Mouse (Mus musculus) retina, embryonic 14.5 days (tissue): ENCODE data around the gene Rap1gap2.

Experiments
- DNase-seq: peaks from one replicate; pipeline ENCODE4 v3.0.0-alpha.2; 2015; ENCODE audit warnings: low spot score

Rap1gap2 gene

DNA sequence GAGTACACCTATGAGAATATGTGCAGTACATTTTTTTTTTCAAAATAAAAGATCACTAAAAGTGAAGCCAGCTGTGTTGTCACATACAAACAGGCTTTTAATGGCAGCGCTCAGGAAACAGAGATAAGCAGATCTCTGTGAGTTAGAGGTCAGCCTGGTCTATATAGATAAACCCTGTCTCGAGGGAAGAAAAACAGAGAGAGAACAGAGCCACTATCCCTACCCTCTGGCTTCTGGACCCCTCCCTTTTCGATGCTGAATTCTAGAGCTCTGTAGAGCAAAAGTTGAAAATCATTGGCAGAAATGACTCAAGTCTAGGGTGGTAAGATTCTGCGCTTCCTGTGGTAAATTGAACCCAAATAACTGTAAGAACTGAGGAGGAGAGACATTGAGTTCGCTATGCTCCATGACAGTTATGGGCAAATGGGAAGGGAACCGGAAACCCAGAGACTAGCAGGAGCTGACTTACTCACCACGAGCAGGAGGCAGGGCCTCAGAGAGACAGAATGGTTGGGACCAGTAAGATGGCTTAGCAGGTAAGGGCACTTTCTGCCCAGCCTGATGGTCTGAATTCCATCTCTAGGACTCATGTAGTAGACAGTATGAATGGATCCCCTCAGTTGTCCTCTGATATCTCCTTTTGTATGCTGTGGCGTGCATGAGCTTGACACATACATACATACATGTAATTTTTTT, 11.4 kb upstream of the Rap1gap2 start:
- DNase-seq: no peak

DNA sequence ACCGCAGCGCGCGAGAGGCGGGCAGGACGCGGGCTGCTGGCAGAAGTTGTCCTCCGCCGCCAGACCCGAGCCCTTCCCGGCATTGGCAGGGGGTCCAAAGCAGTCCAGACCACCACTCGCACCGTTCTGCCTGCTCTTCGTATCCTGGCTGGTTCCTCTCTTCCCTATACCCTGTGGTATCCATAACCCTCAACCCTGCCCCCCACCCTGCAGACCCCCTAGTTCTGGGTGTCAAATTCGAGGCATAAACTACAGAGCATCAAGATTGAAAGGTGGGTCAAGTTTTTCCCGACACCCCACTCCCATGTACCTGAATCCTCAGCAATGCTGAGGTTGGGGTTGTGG, 9.2 kb upstream of the Rap1gap2 start:
- DNase-seq: no peak

DNA sequence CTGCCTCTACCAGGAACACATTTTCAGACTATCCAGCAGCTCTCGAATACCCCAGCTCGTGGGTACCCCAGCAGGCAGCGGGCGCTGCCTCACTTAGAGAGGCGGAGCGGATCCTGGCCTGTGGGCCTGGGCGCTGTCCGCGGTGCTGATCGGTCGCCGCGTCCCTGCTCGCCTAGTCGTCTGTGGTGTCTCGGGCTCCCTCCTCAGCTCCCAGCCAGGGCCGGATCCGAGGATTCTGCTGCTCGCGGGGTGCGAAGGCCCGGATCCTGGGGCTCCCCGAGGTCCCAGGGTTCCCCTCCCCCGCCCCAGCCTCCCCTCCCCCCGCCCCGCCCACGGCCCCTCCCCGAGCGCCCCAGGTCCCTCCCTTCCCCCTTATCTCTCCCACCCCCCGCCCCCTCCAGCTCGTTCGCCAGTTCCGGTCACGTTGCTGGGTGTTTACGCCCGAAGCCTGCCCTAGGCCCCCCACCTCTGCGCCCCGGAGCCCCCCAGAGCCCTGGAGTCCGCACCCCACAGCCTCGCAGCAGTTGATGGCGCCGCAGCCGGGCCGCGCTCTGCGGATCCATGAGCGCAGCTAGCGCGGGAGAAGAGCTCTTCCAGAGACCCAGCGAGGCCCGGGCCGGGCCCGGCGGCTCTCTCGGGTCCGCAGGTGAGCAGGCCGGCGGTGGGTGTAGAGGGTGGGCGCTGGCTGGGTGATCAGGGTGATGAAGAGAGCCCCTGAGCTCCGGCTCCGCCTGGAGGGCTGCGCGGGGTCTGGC, 8.7 kb upstream of the Rap1gap2 start, which contains the start of gene Ccdc92b:
Gene Ccdc92b (plus strand): TSS at position 405 of the 755 bp plus-strand sequence.
- peak; percentile 87 for DNase-seq

DNA sequence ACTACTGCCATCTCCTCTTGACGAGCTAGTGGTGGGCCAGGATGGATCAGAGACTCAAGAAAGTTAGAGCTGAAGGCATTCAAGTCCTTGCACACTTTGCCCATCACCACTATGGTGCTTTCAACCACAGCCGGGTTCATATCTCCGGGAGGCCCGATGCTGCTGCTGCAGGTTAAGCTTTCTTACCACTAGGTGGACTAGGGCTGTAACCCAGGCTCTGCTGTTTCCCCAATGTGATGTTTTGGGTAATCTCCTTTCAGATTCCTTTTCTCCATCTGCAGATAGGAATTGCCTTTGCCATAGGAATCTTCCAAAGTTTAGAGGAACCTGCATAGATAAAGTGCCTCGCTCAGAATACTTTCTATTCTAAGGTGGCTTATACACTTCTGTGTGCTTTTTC, 4.9 kb upstream of the Rap1gap2 start:
- DNase-seq: no peak

DNA sequence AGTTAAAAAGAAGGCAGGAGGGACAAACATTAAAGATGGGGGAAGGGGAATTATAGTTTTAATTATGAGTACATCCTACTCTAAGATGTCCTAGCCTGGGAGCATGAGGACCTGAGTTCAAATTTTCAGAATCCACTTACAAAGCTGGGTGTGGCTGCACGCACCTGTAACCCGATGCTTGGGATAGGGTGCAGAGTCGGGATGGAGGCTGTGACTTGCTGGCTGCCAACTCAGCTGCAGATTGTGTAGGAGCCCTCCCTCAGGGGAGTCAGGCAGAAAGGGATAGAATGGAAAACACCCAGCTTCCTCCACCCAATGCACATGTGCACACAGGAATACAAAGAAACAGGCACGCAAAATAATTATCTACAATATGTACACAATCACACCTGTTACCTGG, 2.7 kb upstream of the Rap1gap2 start:
- DNase-seq: no peak

DNA sequence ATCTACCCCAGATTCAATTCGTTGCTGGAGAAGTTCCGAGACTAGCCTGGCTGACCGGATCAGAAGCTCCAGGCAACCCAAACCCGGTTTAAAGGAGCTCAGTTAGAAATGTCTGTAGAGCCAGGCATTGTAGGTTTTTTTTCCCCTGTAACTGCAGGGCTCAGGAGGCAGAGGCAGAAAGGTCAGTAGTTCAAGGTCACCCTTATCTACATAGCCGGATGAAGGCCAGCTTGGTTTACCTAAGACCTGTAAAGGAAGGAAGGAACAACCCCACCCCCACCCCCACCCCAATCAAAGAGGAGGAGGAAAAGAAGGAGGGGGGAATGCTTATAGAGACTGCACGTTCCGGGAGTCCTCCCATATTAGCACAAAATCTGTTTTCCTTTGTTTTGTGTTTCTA, 722 bp upstream of the Rap1gap2 start:
- no peak for DNase-seq

GRCm38 (mm10) chr11:74610068-74610467, 647 bp downstream of the Rap1gap2 start:
- DNase-seq: no peak

DNA sequence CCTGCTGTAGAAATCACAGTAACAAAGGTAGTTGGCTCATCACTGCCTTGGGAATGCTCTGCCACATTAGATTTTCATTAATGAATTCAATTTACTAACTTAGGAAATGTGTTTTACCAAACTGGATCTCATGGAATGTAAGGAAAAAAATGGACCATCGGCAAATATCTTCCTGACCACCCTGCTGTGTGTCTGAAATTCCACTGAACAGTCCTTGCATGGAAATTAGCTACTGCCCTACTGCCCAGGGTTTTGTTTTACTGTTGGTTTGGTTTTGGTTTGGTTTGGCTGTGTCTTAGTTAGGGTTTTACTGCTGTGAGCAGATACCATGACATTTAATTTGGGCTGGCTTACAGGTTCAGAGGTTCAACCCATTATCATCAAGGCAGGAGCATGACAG, 8.4 kb downstream of the Rap1gap2 start:
- DNase-seq: no peak

GRCm38 (mm10) chr11:74597990-74598337, 12.8 kb downstream of the Rap1gap2 start:
- no peak for DNase-seq

DNA sequence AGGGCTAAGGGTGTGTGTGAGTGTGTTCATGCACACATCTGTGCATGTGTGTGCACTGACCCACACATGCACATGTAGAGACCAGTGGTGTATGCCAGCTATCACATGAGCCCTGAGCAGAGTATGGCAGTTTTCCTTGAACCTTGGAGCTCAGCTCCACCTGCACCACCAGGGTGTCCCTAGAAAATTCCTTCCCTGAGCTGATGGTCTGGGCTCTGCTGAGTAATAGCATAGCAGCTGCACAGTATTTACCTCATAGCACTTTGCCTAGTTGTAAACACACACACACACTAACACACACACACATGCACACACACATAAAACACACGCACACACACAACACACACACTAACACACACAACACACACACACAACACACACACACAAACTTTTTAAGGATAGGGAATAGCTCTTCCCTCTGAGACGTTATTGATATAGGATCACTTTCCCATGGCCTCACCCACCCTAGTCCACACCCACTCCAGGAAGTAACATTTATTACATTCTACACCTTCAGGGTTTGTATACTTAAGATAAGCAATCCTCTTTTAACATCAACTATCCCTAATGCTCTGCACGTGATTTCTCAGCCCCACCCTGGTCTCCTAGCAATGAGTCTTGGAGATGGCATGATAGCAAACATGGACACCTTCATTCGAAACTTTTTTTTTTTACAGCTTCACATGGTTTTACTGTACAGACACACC, 13.3 kb downstream of the Rap1gap2 start:
- no peak for DNase-seq

DNA sequence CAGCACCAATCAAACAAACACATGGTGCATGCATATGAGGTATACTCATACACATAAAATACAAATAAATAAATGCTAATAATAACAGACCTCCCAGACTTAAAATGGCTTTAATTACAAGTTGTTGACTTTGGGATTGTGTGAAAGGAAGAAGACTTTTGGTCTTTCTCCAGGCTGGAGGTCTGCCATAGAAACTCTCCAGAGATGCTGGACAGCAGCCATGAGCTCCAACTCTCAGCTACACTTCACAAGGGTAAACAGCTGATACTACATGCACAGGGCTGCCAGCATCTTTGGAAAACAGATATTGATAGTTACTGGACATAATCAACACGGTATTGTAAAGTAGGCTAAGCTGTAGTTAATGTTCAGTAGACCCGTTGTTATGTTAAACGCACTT, 18.5 kb downstream of the Rap1gap2 start:
- no peak for DNase-seq

DNA sequence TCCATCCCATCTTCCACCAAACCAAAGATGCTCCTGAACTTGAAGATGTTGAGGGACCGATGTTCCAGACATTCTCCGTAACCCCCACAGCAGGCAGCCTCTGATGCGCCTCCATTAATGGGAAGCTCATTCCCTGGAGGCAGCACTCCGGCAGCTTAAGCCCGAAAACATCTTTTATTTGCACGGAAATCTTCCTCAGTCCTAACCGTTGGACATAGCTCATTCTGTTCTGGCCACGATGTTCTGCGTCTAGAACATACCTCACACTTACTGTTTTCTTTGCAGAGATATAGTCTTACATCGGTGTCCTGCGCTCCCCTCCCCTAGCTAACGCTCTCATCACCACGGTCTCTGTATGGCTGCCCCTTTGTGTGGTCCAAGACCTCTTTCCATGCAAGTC, 20.0 kb downstream of the Rap1gap2 start:
- DNase-seq: no peak

DNA sequence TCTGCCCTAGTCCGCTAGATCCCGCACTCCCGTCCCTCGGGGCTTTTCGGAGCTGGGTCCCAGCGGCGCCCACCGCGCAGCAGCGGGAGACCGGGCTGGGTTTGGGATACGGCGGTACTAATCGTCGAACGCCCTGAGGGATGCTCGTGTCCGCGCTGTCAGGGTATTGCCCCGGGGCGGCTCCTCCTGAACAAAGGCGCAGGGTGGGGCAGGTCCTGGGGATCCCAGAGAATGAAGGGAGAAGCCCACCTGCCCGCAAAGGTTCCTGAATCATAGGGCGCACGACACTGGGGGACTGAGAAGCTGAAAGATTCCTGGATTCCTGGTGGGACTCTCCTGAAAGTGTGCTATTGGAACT, 20.5 kb downstream of the Rap1gap2 start:
- DNase-seq: no peak

- peak; percentile 32 for DNase-seq
Observed at GRCm38 (mm10) chr11:74589401-74590238, 21.1 kb downstream of the Rap1gap2 start.

DNA sequence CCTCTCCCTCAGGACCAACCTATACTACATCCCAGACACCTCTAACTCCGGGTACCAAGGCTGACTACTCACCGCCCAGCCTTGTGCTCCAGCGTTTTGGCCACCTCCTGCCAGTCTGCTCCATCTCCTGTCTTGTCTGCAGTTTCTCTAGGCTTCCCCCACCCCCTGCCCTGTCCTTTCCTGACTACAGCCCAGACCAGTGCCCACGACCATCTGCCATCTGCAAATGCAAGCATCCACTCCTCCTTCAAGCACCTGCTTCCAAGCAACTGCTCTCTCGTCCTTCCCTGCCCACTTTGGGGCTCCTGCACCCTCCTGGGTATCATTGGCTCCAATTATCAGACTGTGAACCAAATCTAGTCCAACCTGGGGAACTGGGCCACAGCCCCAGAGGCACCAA, 24.3 kb downstream of the Rap1gap2 start:
- DNase-seq: no peak

- peak; percentile 9 for DNase-seq
Observed at GRCm38 (mm10) chr11:74584946-74585723, 25.6 kb downstream of the Rap1gap2 start.

GRCm38 (mm10) chr11:74583824-74584349, 26.8 kb downstream of the Rap1gap2 start:
- DNase-seq: no peak

GRCm38 (mm10) chr11:74582464-74582863, 28.3 kb downstream of the Rap1gap2 start:
- no peak for DNase-seq

GRCm38 (mm10) chr11:74581333-74581732, 29.4 kb downstream of the Rap1gap2 start:
- DNase-seq: peak; percentile 31

GRCm38 (mm10) chr11:74577068-74577467, 33.6 kb downstream of the Rap1gap2 start:
- DNase-seq: no peak

DNA sequence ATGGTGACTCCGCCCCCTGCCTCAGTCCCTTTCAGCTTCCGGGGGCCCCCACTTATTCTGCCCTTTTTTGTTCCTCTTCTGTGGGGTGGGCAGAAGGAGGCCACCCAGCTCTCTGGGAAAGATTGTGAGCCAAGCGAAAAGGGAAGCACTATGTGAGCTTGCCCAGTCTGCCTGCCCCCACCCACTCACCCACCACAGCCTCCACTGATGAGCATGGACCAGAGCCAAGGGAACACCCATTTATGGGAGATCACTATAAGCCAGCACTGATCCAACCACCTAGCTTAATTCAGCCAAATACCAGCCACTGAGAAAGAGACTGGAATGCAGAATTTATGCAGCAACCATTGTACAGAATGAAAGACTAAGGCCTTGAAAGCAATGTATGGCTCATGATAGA, 34.8 kb downstream of the Rap1gap2 start:
- no peak for DNase-seq
